Mouse (Mus musculus) left cerebral cortex, adult 18-20 months (tissue): ENCODE results near the gene Ccdc88c. TPM values are rescaled to one million over a fixed set of nuclear protein-coding genes. Genes with fewer than 3 reads are reported as not detected.
"Not testable (repeated sequence)": the region's sequence is repeated elsewhere in the genome, so short reads cannot be mapped to it uniquely, and the experiment has no call there.

Experiments
- DNase-seq, 2 experiments: peaks; one replicate each; pipeline ENCODE4 v3.0.0; 2021 to 2022; ENCODE audit warnings: low spot score in 2 of 2, mixed read lengths in 1 of 2
- total RNA-seq, 2 experiments: library from RNA; stranded (reverse); gene quantifications; 2 replicates each; pipeline ENCODE4 v1.2.3; 2021

Ccdc88c gene
- total RNA-seq, 2 experiments from 2014 or later, result 19.1 to 24.0 TPM

GRCm38 (mm10) chr12:101019031-101019430, 9.8 kb downstream of the Ccdc88c start:
- DNase-seq, result no peak

GRCm38 (mm10) chr12:101017971-101018371, 10.9 kb downstream of the Ccdc88c start:
- no peak for DNase-seq

- DNase-seq, result no peak
Measured at GRCm38 (mm10) chr12:101016412-101016928, 12.4 kb downstream of the Ccdc88c start.

GRCm38 (mm10) chr12:101015926-101016325, 12.9 kb downstream of the Ccdc88c start:
- DNase-seq, result no peak

GRCm38 (mm10) chr12:101015165-101015560, 13.7 kb downstream of the Ccdc88c start:
- no peak for DNase-seq

GRCm38 (mm10) chr12:101014549-101015164, 14.2 kb downstream of the Ccdc88c start:
- DNase-seq, result no peak

- not testable (repeated sequence) for DNase-seq
Measured at GRCm38 (mm10) chr12:101013668-101014067, 15.2 kb downstream of the Ccdc88c start.

GRCm38 (mm10) chr12:101013078-101013665, 15.7 kb downstream of the Ccdc88c start:
- no peak for DNase-seq

GRCm38 (mm10) chr12:101012197-101013077, 16.4 kb downstream of the Ccdc88c start:
- no peak for DNase-seq

GRCm38 (mm10) chr12:101011017-101011416, 17.8 kb downstream of the Ccdc88c start:
- DNase-seq, result no peak

- no peak for DNase-seq
Measured at GRCm38 (mm10) chr12:101010148-101010920, 18.5 kb downstream of the Ccdc88c start.

GRCm38 (mm10) chr12:101009225-101009624, 19.6 kb downstream of the Ccdc88c start:
- DNase-seq, result no peak

- no peak for DNase-seq
Measured at GRCm38 (mm10) chr12:101008648-101009047, 20.2 kb downstream of the Ccdc88c start.

- DNase-seq, result peak; percentile 52 to 65
Measured at GRCm38 (mm10) chr12:101007968-101008481, 20.8 kb downstream of the Ccdc88c start.

GRCm38 (mm10) chr12:101007427-101007826, 21.4 kb downstream of the Ccdc88c start:
- no peak for DNase-seq

- no peak for DNase-seq
Measured at GRCm38 (mm10) chr12:101005665-101006420, 23.0 kb downstream of the Ccdc88c start.

- DNase-seq, result no peak
Measured at GRCm38 (mm10) chr12:101004982-101005381, 23.9 kb downstream of the Ccdc88c start.

GRCm38 (mm10) chr12:101002801-101003513, 25.9 kb downstream of the Ccdc88c start:
- no peak for DNase-seq
